Mouse (Mus musculus) adrenal gland, postnatal 25 days (tissue): ENCODE results near the gene Nek7. TPM values are rescaled to one million over a fixed set of nuclear protein-coding genes. Genes with fewer than 3 reads are reported as not detected.

Source experiments
- DNase-seq: peaks from one replicate; pipeline ENCODE4 v3.0.0; 2021; ENCODE audit warnings: mixed read lengths
- total RNA-seq: library from RNA; stranded (reverse); gene quantifications from 2 replicates; pipeline ENCODE4 v1.2.3, GENCODE M21; 2021

The Nek7 gene
- total RNA-seq, 1 experiment from 2014 or later: 51.2 TPM

DNA sequence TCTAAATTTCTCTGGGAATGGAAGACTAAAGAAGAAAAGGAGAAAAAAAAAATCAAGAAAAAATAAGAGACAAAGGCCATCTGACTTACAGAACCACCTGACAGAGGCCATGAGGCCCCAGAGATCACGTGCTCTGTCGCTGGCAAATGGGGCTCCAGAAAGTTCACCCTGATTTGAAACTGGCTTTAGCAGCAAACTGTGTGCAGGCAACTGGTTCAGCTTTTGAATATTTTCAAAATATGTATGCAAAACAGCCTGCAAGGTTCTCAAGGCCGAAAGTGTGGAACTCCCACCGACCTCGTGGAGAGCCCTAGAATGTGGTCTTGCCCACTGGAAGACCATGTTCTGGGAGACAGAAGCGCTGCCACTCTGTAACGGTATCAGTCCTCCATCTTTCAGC lies 11.6 kb downstream of the Nek7 start:
- DNase-seq: no peak

- DNase-seq: no peak
Observed at GRCm38 (mm10) chr1:138607862-138608261, 12.1 kb downstream of the Nek7 start.

- DNase-seq: peak; percentile 28
Observed at GRCm38 (mm10) chr1:138606771-138607170, 13.2 kb downstream of the Nek7 start.

GRCm38 (mm10) chr1:138604736-138605135 lies 15.2 kb downstream of the Nek7 start:
- DNase-seq: peak; percentile 29

DNA sequence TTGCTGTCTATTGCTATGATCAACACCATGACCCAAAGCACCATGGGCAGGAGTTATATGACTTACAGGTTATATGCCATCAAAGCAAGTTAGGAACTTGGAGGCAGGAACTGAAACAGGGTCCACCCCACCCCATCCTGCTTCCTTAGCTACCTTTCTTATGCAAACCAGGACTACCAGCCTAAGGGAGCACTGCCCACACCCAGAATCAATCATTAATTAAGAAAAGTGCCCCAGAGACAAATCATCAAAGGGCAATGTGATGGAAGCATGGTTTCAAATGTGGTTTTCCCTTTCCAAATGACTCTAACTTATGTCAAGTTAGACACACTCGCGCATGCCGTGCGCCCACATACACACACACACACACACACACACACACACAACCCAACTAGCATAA lies 16.0 kb downstream of the Nek7 start:
- DNase-seq: no peak

DNA sequence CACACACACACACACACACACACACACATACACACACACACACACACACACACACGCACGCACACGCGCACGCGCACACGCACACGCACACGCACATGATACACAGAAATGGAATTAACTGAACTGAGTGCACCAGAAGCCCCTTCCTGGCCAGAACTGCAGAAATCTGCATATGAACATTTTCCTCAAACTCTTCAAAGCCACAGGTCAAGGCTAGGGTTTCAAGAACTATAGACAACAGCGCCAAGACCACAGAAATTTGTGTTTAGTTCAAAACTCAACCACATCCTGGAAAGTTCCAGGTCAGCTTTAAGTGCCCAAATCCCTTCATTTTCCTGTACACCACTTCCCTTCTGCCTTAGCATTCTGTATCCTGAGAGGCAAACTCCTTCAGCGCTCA lies 21.9 kb downstream of the Nek7 start:
- DNase-seq: no peak

- DNase-seq: no peak
Observed at GRCm38 (mm10) chr1:138596127-138596706, 23.7 kb downstream of the Nek7 start.

GRCm38 (mm10) chr1:138594910-138595309 lies 25.0 kb downstream of the Nek7 start:
- no peak for DNase-seq

DNA sequence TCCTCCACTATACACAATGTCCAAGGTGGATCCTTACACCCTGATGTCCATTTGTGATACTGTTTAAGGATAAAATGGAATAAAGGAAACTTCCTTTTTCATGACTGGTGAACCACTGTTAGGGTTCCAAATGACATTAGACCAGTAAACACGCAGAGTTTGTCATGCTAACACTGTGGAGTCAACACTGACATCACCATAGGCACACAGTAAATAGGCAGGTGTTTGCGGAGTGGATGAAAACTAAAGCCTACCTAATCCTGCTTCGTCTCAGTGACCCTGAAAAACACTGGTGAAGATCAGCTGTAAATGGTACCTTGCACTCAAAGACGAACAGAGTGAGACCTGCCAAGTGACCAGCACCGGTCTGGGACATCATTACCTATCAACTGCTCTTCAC lies 26.0 kb downstream of the Nek7 start:
- no peak for DNase-seq

GRCm38 (mm10) chr1:138592466-138592865 lies 27.5 kb downstream of the Nek7 start:
- DNase-seq: no peak

- DNase-seq: no peak
Observed at GRCm38 (mm10) chr1:138590451-138591022, 29.4 kb downstream of the Nek7 start.

- no peak for DNase-seq
Observed at GRCm38 (mm10) chr1:138589126-138589525, 30.8 kb downstream of the Nek7 start.

DNA sequence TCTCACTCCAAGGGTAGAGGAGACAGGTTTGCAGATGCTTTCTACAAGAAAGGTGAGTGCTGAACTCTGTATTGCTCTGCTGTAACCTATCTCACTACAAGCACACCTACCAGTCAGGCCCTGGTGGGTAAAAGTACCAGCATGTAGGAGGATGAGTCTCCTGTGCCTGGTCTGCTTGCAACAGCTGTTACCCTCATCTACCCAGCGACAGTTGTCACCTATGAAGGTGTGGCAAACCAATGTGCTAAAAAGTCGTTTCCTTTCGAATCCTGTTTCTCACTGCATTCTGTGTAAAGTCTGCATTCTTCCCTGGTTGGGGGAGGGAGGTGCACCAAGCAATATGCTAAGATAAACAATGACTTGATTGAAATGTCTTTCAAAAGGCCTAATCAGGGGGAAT lies 32.1 kb downstream of the Nek7 start:
- no peak for DNase-seq

- DNase-seq: no peak
Observed at GRCm38 (mm10) chr1:138586891-138587290, 33.0 kb downstream of the Nek7 start.

DNA sequence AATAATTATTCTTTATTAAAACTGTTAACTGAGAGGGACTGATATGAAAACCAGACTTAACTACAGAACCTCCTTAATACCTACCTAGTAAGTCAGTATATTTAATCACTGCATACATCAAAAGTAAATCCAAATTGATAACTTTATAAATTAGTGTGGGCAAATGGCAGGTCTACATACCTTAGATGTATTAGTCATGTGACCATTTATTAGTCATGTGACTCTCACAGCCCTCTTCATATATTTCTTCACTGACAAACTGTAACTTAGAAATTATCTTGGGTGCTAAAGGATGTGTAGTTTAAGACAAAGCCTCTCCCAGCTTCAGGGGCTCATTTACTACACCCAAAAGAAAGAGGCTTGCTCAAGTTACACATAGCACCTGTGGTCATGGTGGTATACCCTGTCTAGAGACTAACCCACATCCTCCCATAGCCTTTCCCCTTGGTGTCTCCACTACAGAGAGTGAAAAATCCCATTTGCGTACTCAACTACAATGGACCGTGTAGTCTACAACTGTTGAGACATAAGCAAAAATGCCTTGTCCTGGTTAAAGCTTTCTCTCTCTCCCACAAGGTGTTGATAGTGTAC lies 35.4 kb downstream of the Nek7 start:
- DNase-seq: no peak

DNA sequence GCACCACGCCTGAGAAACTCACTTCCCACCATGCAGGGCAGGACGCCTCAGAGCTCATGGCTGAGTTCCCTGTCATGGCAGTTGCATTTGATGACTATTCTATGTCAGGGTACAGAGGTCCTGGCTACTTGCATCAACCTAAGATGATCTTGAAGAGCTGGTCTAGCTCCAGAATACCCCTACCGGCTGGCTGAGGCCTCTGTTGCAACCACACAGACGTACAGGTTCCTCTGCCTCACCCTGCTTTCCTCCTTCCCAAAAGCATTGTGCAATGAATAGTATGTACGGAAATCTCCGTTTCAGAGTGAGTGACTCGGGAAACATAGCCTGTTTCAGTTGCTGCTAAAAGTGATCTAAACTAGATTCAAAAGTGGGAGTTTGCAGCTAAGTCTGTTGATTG lies 37.7 kb downstream of the Nek7 start:
- DNase-seq: no peak

GRCm38 (mm10) chr1:138579822-138580492 lies 40.0 kb downstream of the Nek7 start:
- DNase-seq: no peak

- DNase-seq: no peak
Observed at GRCm38 (mm10) chr1:138579207-138579606, 40.7 kb downstream of the Nek7 start.

GRCm38 (mm10) chr1:138576803-138577202 lies 43.1 kb downstream of the Nek7 start:
- DNase-seq: no peak

DNA sequence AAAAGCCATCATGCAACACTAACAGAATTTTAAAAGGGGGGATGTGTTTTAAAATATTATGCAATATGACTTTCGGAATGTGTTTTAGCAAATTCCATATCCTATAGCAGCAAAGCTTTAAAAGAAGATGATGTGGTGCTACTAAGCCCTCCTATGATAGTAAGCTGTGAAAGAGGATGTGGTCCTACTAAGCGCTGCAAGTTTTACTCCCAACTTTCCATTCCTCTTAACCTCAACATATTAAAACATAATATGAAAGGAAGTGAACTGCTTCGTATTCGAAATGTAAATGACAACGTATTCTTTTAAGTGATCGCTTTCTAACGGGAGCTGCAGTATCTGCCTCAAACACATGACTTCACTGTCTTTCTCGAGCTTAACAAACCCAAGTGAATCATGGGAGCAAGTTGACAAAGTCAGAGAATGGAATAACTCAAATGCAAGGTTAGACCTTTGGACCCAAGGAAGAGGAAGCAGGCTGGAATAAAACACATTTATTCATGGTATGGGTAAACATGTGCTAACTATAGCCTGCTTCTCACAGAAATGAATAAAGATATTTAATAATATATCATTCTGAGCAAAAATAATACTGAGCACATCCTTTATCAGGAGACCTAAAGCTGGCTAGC lies 43.8 kb downstream of the Nek7 start:
- DNase-seq: no peak

GRCm38 (mm10) chr1:138575629-138576028 lies 44.3 kb downstream of the Nek7 start:
- DNase-seq: no peak

- no peak for DNase-seq
Observed at GRCm38 (mm10) chr1:138571565-138572361, 48.2 kb downstream of the Nek7 start.
